In the genomic region with DNA sequence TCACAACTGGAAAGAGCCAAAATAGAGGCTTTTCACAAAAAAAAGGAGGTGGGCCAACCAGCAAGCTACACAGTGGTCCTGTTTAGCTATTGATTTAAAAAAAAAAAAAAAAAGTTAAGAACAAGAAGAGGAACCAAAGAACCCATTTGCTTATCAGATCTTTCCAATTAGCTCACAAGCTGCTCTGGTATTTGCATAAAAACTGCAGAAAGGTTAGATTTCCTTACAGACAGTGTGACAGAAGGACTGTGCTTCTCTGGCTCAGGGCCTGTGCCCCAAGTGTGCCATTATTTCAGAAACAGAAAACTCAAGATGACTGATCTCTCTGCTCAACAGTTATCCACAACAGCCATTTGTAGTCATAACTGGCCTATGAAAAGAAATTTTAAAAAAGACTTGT, we compare ENCODE assay signal across 1 mouse cellular context.
TF ChIP-seq lines count a peak whose summit lies in the region.

No protein-coding gene starts in this region.

TF ChIP-seq in MEL, 35 proteins besides CTCF, POLR2A, EP300 and RAD21 (continued from another document):
- TF ChIP-seq USF2 (IDR thresholded peaks at IDR 0.05; ENCODE audit: borderline replicate concordance in 1 of 2, insufficient read depth in 1 of 2, low read depth in 1 of 2, low read length in 2 of 2) (no peak), CHD2 (IDR thresholded peaks at IDR 0.05; ENCODE audit: low read length) (no peak), RCOR1 (IDR thresholded peaks at IDR 0.05; ENCODE audit: low read depth, low read length) (peak; percentile 65), TBP (IDR thresholded peaks at IDR 0.05; ENCODE audit: low read depth, low read length) (no peak), GABPA (IDR thresholded peaks at IDR 0.05; ENCODE audit: low read depth, low read length) (no peak), KAT2A (conservative IDR thresholded peaks at IDR 0.05; ENCODE audit: low read depth, low read length) (no peak), UBTF (IDR thresholded peaks at IDR 0.05; ENCODE audit: borderline replicate concordance, insufficient read depth, low read depth, low read length) (no peak), E2F4 (IDR thresholded peaks at IDR 0.05; ENCODE audit: borderline replicate concordance, low read depth, low read length) (no peak), TCF12 (IDR thresholded peaks at IDR 0.05; ENCODE audit: low read depth, low read length) (0 out of 2 replicates have a peak, but pooled peaks have one; percentile 43), MAZ (IDR thresholded peaks at IDR 0.05; ENCODE audit: low read depth, low read length) (no peak), ZMIZ1 (IDR thresholded peaks at IDR 0.05; ENCODE audit: low read depth, low read length) (no peak), NRF1 (IDR thresholded peaks at IDR 0.05; ENCODE audit: insufficient read depth, low read depth, low read length, poor library complexity, severe bottlenecking) (no peak), MEF2A (IDR thresholded peaks at IDR 0.05; ENCODE audit: extremely low read depth, insufficient replicate concordance, low read depth, low read length, poor library complexity, severe bottlenecking) (no peak), ETS1 (IDR thresholded peaks at IDR 0.05; ENCODE audit: low read depth, low read length) (peak; percentile 71), POLR2AphosphoS2 (IDR thresholded peaks at IDR 0.05; ENCODE audit: low read length) (no peak), MAFK (IDR thresholded peaks at IDR 0.05; ENCODE audit: borderline replicate concordance, low read depth, low read length) (no peak)
